ENCODE assay signal across 1 mouse cellular context in genomic region chr15:102192271-102192812, GRCm38 (mm10).
TF ChIP-seq lines count a peak whose summit lies in the region.

No protein-coding gene starts in this region.

TF ChIP-seq in CH12.LX, 34 proteins besides CTCF, POLR2A, EP300 and RAD21 (continued from another document):
- no peak for TF ChIP-seq MEF2A (IDR thresholded peaks at IDR 0.05; ENCODE audit: borderline replicate concordance, low read depth, low read length)
- TF ChIP-seq NELFE (IDR thresholded peaks at IDR 0.05; ENCODE audit: low read depth, low read length), result no peak
- TF ChIP-seq RCOR1 (conservative IDR thresholded peaks at IDR 0.05; ENCODE audit: low read depth, low read length), result 0 out of 2 replicates have a peak, but pooled peaks have one; percentile 37
- TF ChIP-seq ZC3H11A (IDR thresholded peaks at IDR 0.05; ENCODE audit: low read depth, low read length), result no peak
- TF ChIP-seq HCFC1 (IDR thresholded peaks at IDR 0.05; ENCODE audit: low read depth, low read length), result no peak
- TF ChIP-seq KAT2A (IDR thresholded peaks at IDR 0.05; ENCODE audit: insufficient replicate concordance, low read length), result no peak
- TF ChIP-seq MAX (IDR thresholded peaks at IDR 0.05; ENCODE audit: low read length), result 0 out of 2 replicates have a peak, but pooled peaks have one; percentile 38
- TF ChIP-seq NRF1 (IDR thresholded peaks at IDR 0.05; ENCODE audit: low read depth, low read length), result no peak
- TF ChIP-seq POLR2AphosphoS2 (IDR thresholded peaks at IDR 0.05; ENCODE audit: low read depth, low read length), result no peak
- no peak for TF ChIP-seq ZKSCAN1 (IDR thresholded peaks at IDR 0.05; ENCODE audit: borderline replicate concordance, low read depth, low read length)
- peak; percentile 55; the same call in 1 of the 2 replicates for TF ChIP-seq BHLHE40 (IDR thresholded peaks at IDR 0.05; ENCODE audit: low read depth, low read length)
- TF ChIP-seq E2F4 (IDR thresholded peaks at IDR 0.05; ENCODE audit: insufficient replicate concordance, low read depth, low read length), result no peak
- 0 out of 2 replicates have a peak, but pooled peaks have one; percentile 23 for TF ChIP-seq TCF12 (IDR thresholded peaks at IDR 0.05; ENCODE audit: low read depth, low read length)
- TF ChIP-seq USF1 (IDR thresholded peaks at IDR 0.05; ENCODE audit: low read depth, low read length), result no peak
- TF ChIP-seq GABPA (IDR thresholded peaks at IDR 0.05; ENCODE audit: insufficient replicate concordance, low read depth, low read length), result no peak
- no peak for TF ChIP-seq ZNF384 (IDR thresholded peaks at IDR 0.05; ENCODE audit: low read depth, low read length)
- TF ChIP-seq IRF4 (IDR thresholded peaks at IDR 0.05; ENCODE audit: low read depth, low read length), result 0 out of 2 replicates have a peak, but pooled peaks have one; percentile 14
- TF ChIP-seq CHD1 (IDR thresholded peaks at IDR 0.05; ENCODE audit: low read depth, low read length), result 0 out of 2 replicates have a peak, but pooled peaks have one; percentile 47
